Mouse (Mus musculus): ENCODE results near the gene Gm49711.
"Not testable (repeated sequence)": the region's sequence is repeated elsewhere in the genome, so short reads cannot be mapped to it uniquely, and the experiment has no call there.

Gm49711 gene

GRCm38 (mm10) chr16:92062832-92063231 is 4.7 kb downstream of the Gm49711 start:
- no peak for DNase-seq (ENCODE audit: low spot score)

GRCm38 (mm10) chr16:92064801-92065200 is 6.7 kb downstream of the Gm49711 start:
- DNase-seq (ENCODE audit: low spot score): no peak

- no peak for DNase-seq (ENCODE audit: low spot score)
These were observed 12.2 kb downstream of the Gm49711 start for GRCm38 (mm10) chr16:92070338-92070737.

GRCm38 (mm10) chr16:92076797-92077196 is 18.7 kb downstream of the Gm49711 start:
- no peak for DNase-seq (ENCODE audit: low spot score)

GRCm38 (mm10) chr16:92083771-92084453 is 25.8 kb downstream of the Gm49711 start:
- DNase-seq (ENCODE audit: low spot score): no peak

- no peak for DNase-seq (ENCODE audit: low spot score)
These were observed 31.1 kb downstream of the Gm49711 start for GRCm38 (mm10) chr16:92089225-92089624.

GRCm38 (mm10) chr16:92091876-92092275 is 33.8 kb downstream of the Gm49711 start:
- no peak for DNase-seq (ENCODE audit: low spot score)

GRCm38 (mm10) chr16:92098351-92099051 is 40.4 kb downstream of the Gm49711 start:
- no peak for DNase-seq (ENCODE audit: low spot score)

GRCm38 (mm10) chr16:92099598-92099997 is 41.5 kb downstream of the Gm49711 start:
- DNase-seq (ENCODE audit: low spot score): no peak

GRCm38 (mm10) chr16:92100111-92100510 is 42.0 kb downstream of the Gm49711 start:
- DNase-seq (ENCODE audit: low spot score): no peak

- no peak for DNase-seq (ENCODE audit: low spot score)
These were observed 44.0 kb downstream of the Gm49711 start for GRCm38 (mm10) chr16:92102115-92102514.

- not testable (repeated sequence) for DNase-seq (ENCODE audit: low spot score)
These were observed 44.8 kb downstream of the Gm49711 start for GRCm38 (mm10) chr16:92102931-92103330.

- DNase-seq (ENCODE audit: low spot score): no peak
These were observed 45.6 kb downstream of the Gm49711 start for GRCm38 (mm10) chr16:92103572-92104331.

- DNase-seq (ENCODE audit: low spot score): no peak
These were observed 46.1 kb downstream of the Gm49711 start for GRCm38 (mm10) chr16:92104332-92104590.

- DNase-seq (ENCODE audit: low spot score): no peak
These were observed 46.8 kb downstream of the Gm49711 start for GRCm38 (mm10) chr16:92104951-92105350.

GRCm38 (mm10) chr16:92105631-92106030 is 47.5 kb downstream of the Gm49711 start:
- no peak for DNase-seq (ENCODE audit: low spot score)

- DNase-seq (ENCODE audit: low spot score): no peak
These were observed 49.2 kb downstream of the Gm49711 start for GRCm38 (mm10) chr16:92107346-92107745.

- DNase-seq (ENCODE audit: low spot score): no peak
These were observed 56.7 kb downstream of the Gm49711 start for GRCm38 (mm10) chr16:92114706-92115241.

GRCm38 (mm10) chr16:92115611-92116421 is 57.7 kb downstream of the Gm49711 start:
- DNase-seq (ENCODE audit: low spot score): no peak

- DNase-seq (ENCODE audit: low spot score): no peak
These were observed 59.5 kb downstream of the Gm49711 start for GRCm38 (mm10) chr16:92117337-92118209.

- no peak for DNase-seq (ENCODE audit: low spot score)
These were observed 60.9 kb downstream of the Gm49711 start for GRCm38 (mm10) chr16:92119013-92119515.
